Mouse (Mus musculus): ENCODE results near the gene Them7.

Gene Them7

GRCm38 (mm10) chr2:105235380-105236115 lies 11.4 kb downstream of the Them7 start:
- DNase-seq (ENCODE audit: extremely low spot score, low spot score): no peak

GRCm38 (mm10) chr2:105237424-105237823 lies 13.3 kb downstream of the Them7 start:
- no peak for DNase-seq (ENCODE audit: extremely low spot score, low spot score)

DNA sequence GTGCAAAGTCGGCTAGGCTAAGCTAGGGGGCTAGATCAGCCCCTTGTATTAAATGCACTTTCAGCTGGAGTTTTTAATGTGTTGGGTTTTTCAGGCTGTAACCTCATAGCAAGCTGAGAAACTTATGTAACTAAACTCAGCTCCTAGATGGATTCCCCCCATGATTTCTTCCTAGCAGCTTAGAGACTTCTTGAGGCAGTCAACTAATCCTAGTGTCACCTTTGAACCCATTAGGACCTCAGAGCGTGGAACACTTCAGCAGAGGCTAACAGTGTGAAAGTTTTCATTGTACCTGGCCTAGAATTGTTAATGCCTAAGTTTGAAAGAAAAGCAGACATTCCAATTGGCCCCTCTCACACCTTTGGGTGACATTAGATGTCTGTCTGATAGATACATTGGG lies 13.7 kb downstream of the Them7 start:
- DNase-seq (ENCODE audit: extremely low spot score, low spot score): no peak

- DNase-seq (ENCODE audit: extremely low spot score, low spot score): peak; percentile 57
Measured at GRCm38 (mm10) chr2:105238775-105239174, 14.7 kb downstream of the Them7 start.

DNA sequence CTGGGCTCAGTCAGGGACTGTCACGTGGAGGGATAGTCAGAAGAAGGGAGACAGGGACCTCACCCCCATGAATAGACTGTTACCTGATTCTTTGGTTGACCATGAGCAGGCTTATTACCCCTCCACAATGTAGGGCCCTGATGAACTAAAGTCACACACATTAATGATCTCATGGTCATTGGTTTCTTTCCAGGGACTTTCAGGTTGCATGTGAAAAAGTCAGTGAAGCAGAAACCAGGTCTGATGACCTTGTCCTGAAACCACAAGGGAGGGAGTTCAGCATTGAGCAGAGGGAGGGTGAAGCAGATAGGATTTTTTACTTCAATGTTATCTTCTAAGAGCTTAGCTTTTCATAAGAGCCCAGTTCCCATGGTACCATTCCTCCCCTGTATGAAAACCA lies 16.5 kb downstream of the Them7 start:
- no peak for DNase-seq (ENCODE audit: extremely low spot score, low spot score)

GRCm38 (mm10) chr2:105242940-105243339 lies 18.8 kb downstream of the Them7 start:
- DNase-seq (ENCODE audit: extremely low spot score, low spot score): no peak

DNA sequence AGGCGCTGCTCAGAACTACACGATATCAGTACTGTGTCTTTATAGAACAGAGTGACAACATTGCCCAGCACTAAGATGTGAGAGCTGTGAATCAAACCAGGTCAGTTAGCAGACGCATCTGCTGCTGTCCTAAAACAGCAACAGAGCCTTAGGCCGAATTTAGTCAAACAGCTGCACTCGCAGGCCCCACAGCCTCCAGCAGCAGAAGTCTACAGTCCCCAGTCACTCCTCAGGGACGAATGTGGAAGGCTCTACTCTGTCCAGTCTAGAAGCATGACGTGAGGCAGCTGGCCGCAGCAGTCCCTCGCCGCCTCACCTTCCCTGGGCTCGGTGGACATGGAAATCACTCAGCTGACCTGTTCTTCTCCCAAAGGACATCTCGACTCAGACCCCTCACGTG lies 20.6 kb downstream of the Them7 start:
- DNase-seq (ENCODE audit: extremely low spot score, low spot score): no peak

DNA sequence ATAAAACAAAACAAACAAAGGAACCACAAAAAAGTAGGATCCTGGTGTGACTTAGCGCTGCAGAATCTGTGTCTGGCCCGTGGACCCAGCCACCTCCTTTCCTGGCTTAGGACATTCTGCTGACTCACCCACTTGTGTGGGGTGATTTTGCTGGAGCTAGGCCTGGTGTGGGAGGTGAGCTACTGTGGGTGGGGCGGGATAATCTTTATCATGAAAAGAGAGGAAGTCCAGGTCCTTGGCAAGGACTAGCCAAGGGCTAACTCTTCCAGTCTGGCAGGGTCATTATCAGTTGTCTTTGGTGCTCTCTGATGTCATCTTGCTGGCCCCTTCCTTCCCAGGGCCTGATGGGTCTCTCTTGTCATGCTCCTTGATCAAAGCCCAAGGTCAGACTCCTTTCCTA lies 27.9 kb downstream of the Them7 start:
- no peak for DNase-seq (ENCODE audit: extremely low spot score, low spot score)

GRCm38 (mm10) chr2:105252824-105253223 lies 28.7 kb downstream of the Them7 start:
- DNase-seq (ENCODE audit: extremely low spot score, low spot score): no peak

DNA sequence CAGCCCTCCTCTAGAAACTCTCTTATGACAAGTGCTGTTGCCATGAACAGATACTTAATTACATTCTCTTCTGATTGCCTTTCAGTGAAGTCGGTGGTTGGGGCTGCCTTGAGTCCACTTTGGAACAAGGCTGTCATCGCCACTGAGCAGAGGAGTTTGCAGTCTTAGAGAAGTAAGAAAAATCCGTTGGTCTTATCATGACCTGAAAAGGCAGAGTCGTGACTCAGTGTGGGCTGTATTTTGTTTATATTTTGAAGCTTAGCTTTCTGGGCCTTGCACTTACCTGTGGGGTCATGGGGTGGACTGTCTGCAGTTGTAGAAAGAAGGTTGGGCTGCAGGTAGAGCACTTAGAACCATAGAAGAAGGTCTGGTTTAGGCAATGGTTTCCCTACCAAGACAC lies 31.3 kb downstream of the Them7 start:
- DNase-seq (ENCODE audit: extremely low spot score, low spot score): no peak

GRCm38 (mm10) chr2:105256427-105257071 lies 32.4 kb downstream of the Them7 start:
- DNase-seq (ENCODE audit: extremely low spot score, low spot score): no peak

GRCm38 (mm10) chr2:105257376-105257775 lies 33.3 kb downstream of the Them7 start:
- no peak for DNase-seq (ENCODE audit: extremely low spot score, low spot score)

DNA sequence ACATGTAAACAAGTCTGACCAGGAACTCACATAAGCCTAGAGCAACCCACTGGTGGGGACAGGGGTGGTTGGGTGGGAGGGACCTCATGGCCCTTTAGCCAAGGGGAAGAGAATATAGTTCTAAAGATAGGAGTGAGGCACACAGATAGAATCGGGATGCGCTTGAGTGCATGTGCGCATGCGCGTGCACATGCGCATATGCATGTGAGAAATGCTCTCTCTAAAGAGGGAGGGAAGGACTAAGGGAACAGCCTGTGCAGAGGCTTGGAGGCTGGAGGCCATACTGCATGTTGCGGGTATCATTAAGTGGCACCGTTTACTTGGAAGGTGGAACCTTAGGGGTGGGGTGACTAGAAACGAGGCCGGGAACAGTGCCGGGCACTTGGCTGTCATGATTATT lies 37.2 kb downstream of the Them7 start:
- no peak for DNase-seq (ENCODE audit: extremely low spot score, low spot score)

DNA sequence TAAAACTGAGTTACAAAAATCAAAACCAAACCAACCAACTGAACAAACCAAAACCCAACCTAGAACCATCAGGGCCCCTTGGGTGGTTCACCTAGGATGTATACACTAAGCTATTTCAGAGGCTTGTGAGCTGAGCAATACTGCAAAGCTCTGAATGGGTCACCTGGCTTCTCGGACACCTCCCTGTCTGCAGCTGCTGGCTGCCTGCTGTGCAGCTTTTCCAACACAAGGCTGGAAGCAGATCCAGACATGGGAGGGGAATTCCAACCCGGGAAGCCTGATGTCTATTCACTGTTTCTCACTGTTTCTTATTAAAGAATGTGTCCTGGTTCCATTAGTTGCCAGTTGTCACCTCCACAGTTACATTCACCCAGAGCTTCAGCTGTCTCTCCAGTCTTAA lies 39.1 kb downstream of the Them7 start:
- DNase-seq (ENCODE audit: extremely low spot score, low spot score): no peak

- no peak for DNase-seq (ENCODE audit: extremely low spot score, low spot score)
Measured at GRCm38 (mm10) chr2:105282407-105283077, 58.4 kb downstream of the Them7 start.

GRCm38 (mm10) chr2:105283811-105284210 lies 59.7 kb downstream of the Them7 start:
- no peak for DNase-seq (ENCODE audit: extremely low spot score, low spot score)

GRCm38 (mm10) chr2:105284855-105285254 lies 60.7 kb downstream of the Them7 start:
- DNase-seq (ENCODE audit: extremely low spot score, low spot score): no peak

- no peak for DNase-seq (ENCODE audit: extremely low spot score, low spot score)
Measured at GRCm38 (mm10) chr2:105295823-105296222, 71.7 kb downstream of the Them7 start.

DNA sequence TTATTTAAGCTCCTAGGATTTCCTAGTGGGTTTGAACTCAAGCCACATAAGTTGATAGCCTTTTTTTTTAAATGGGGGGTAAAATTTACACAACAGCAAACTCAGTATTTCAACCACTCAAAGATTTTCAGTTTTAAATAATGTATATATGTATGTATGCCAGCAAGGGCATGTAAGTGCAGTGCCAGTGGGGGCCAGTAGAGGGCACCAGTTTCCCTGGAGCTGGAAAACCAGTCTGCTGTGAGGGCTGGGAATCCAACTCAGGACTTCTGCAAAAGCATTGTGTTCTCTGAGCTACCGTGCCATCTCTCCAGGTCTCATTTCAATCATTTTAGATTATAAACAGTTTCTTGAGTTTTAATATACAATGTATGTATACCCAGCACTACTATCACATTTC lies 74.8 kb downstream of the Them7 start:
- DNase-seq (ENCODE audit: extremely low spot score, low spot score): no peak

DNA sequence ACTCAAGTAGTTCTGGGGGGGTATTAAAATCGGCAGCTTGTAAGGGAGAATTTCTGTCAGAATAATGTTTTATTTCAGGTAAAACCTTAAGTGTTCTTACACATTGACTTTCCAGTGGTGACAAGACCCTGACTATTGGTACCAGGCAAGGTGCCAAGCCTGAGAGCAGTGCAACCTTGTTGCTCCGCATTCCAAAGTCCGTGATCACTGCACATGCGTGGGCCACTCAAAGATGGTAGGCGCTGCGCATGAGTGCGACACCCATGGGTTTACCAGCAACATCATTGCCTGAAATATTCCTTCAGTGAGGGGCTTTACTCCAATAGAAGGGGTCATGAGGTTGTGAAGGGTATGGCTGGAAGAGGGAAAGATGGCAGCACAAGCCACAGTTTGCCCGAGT lies 77.0 kb downstream of the Them7 start:
- no peak for DNase-seq (ENCODE audit: extremely low spot score, low spot score)

GRCm38 (mm10) chr2:105301531-105301930 lies 77.4 kb downstream of the Them7 start:
- DNase-seq (ENCODE audit: extremely low spot score, low spot score): no peak

- DNase-seq (ENCODE audit: extremely low spot score, low spot score): no peak
Measured at GRCm38 (mm10) chr2:105303962-105304514, 79.9 kb downstream of the Them7 start.
